Mouse (Mus musculus) hindbrain, embryonic 12.5 days (tissue): ENCODE measurements at regions not wholly inside any gene's neighbourhood (a gene's known extent, or its start where the extent isn't known, plus 50 kb on each side); places are given as distances from the start of the nearest gene placed in this dataset.

Experiments used
- ATAC-seq: fragments of 200-750 bp; cut with Nextera tagmentation; 2 replicates; pipeline ENCODE4 v1.8.0; 2017; ENCODE audit warnings: moderate TSS enrichment; ENCODE audit not compliant: low FRiP score
- H3K27ac ChIP-seq: fragments of 300-500 bp; sonication (generic); 2 replicates; pipeline ENCODE4 v1.5.1; 2016; ENCODE audit warnings: mild to moderate bottlenecking
- H3K27me3 ChIP-seq: fragments of 300-500 bp; sonication (generic); 2 replicates; pipeline ENCODE4 v1.6.1; 2016; ENCODE audit warnings: mild to moderate bottlenecking
- H3K36me3 ChIP-seq: fragments of 300-500 bp; sonication (generic); 2 replicates; pipeline ENCODE4 v1.6.1; 2016; ENCODE audit warnings: mild to moderate bottlenecking
- H3K4me1 ChIP-seq: fragments of 300-500 bp; sonication (generic); 2 replicates; pipeline ENCODE4 v1.6.1; 2016
- H3K4me2 ChIP-seq: fragments of 300-500 bp; sonication (generic); replicated peaks from 2 replicates; pipeline ENCODE4 v1.6.1; 2016; ENCODE audit warnings: mild to moderate bottlenecking
- H3K4me3 ChIP-seq: fragments of 300-500 bp; sonication (generic); 2 replicates; pipeline ENCODE4 v1.5.1; 2016; ENCODE audit warnings: mild to moderate bottlenecking
- H3K9ac ChIP-seq: fragments of 300-500 bp; sonication (generic); 2 replicates; pipeline ENCODE4 v1.6.1; 2016; ENCODE audit warnings: mild to moderate bottlenecking, moderate library complexity
- H3K9me3 ChIP-seq: fragments of 300-500 bp; sonication (generic); replicated peaks from 2 replicates; pipeline ENCODE4 v1.6.1; 2016; ENCODE audit warnings: mild to moderate bottlenecking
- WGBS: fragments of 180-500 bp; shearing (Covaris S2); methylation state at CpG from one replicate; pipeline ENCODE4 v1.1.7; 2016; 5-methylcytosine and 5-hydroxymethylcytosine counted together

DNA sequence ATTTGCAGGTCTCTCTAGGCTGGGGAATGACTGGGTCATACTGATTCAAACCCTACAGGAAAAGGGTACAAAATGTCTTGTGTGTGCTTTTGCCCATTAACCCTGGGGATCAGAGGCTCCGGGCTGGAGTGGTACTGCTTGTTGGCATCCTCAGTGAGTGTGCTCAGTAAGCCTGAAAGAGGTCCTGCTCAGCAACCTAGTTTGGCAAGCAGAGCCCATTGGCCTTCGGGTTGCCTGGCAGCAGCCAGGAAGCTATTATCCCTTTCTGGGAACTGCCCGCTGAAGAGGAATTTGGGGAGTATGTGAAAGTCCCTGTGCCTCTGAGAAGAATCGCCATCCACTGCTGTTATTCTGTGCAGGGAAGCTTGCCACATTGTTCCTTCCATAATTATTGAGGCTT lies 117.1 kb downstream of the Amer3 start:
- 66% methylated on average over 4 of the region's 4 CpGs for WGBS
- Histone ChIP-seq H3K4me1 (peaks cover 5% of the 10 kb centered on the region; the same call in 1 of the 2 replicates), H3K36me3 (no peaks in the 10 kb centered on the region), H3K27me3 (no peaks in the 10 kb centered on the region), H3K4me3 (no peak overlapping the region), H3K9me3 (no peaks in the 10 kb centered on the region), H3K9ac (no peak overlapping the region), H3K4me2 (no peak overlapping the region), H3K27ac (no peak overlapping the region)
- ATAC-seq, result peak; percentile 71; the same call in 1 of the 2 replicates

DNA sequence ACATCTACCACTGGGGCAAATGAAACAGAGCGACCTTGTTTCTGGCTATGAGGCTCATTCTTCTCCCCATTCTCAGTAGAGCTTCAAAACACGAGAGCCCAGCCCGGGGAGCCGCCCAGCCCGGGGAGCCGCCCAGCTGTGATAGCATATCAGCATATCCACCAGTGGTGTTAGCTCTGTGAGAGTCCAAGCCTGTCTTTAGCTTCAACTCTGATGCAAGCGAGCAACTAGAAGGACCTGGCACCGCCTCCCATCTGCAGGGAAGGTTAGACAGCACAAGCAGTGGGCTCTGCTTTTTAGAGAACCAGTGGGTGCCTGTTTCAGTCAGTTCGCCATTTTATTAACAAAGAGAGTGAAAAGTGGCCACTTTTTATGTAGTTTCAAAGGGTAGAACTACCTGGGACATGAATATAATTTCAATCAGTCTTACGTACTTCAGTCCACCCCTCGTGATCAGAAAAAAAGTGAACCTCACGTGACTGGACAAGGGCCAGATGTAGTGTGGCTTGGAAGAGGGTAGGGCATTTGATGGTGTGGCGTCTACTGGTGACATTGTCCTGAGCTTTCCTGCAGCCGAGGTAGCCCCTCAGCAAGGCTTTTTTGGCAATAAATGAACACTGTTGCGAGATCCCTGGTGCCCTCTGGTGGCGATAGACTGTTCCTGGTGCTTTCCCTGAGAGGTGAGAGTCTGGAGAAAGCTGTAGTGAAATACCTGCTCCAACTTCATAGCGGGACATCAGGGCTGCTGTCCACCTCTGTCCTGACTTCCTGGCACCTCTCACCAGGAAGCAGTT lies 121.0 kb downstream of the Amer3 start:
- no peak; the same call in 1 of the 2 replicates for ATAC-seq
- H3K9ac ChIP-seq, result no peak overlapping the region
- H3K4me3 ChIP-seq, result no peak overlapping the region
- H3K27ac ChIP-seq, result no peak overlapping the region
- H3K27me3 ChIP-seq, result no peaks in the 10 kb centered on the region
- peaks cover 5% of the 10 kb centered on the region; the same call in 1 of the 2 replicates for H3K4me1 ChIP-seq
- no peaks in the 10 kb centered on the region for H3K9me3 ChIP-seq
- WGBS, result 51% methylated on average over 17 of the region's 17 CpGs
- H3K36me3 ChIP-seq, result no peaks in the 10 kb centered on the region
- no peak overlapping the region for H3K4me2 ChIP-seq

DNA sequence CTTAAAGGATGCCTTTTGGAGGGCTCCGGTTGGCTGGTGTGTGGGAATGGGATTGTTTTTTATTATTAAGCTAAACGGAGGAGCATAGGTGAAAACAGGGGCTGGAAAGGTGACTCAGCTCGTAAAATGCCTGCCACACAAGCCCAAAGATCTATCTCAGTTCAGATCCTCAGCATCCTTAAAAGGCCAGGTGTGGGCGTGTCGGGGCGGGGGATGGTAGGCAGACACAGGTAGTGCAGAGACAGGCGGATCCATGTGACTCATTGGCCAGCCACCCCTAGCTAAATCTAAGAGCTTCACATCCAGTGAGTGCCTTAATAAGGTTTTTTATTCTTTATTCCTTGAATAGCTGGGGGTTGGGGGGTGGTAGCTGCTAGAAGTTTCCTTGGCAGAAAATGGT lies 122.0 kb downstream of the Amer3 start:
- WGBS, result 78% methylated on average over 7 of the region's 7 CpGs
- no peak overlapping the region for H3K9ac ChIP-seq
- ATAC-seq, result no peak

DNA sequence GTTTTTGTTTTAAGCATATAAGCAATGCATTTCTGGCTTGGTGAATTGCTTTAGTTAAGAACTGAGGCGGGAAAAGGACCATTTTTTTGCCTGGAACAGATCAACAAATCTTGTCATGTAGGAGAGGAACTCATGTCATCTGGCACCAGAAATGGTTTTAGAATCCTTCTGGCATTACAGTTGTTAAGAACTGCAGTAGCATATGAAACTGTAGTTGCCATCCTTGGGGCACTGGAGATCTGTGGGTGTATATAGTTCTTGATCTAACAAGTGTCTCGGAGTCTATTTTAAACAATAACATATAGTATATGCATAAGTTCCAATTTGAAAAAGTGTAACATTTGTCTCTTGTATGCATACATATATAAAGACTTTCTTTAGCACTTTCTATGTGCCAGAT lies 129.6 kb downstream of the Amer3 start:
- WGBS, result 90% methylated on average over 2 of the region's 2 CpGs
- ATAC-seq, result no peak

More for the DNA sequence above, 122.0 kb downstream of the Amer3 start:
- Histone ChIP-seq H3K27ac (no peak overlapping the region), H3K9me3 (no peaks in the 10 kb centered on the region), H3K27me3 (no peaks in the 10 kb centered on the region), H3K4me2 (no peak overlapping the region), H3K36me3 (no peaks in the 10 kb centered on the region), H3K4me3 (no peak overlapping the region), H3K4me1 (peaks cover 5% of the 10 kb centered on the region; the same call in 1 of the 2 replicates)

DNA sequence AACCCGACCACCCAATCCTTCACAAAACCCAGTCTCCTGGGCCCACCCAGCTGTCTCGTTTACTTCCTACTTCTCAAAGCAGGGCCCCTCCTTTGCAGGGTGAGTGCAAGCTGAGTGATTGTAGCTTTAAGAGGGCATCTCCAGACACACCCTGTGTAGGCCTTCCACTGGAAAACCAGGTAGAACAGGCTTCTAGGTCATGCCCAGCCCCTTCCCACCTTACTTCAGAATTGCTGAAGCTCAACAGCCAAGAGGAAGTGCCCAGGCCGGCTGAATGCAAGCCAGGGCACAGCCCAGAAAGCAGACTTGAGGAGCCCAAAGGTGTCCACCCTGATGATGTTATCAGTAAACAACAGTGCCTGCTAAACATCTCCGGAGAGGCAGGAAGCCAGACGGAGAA lies 120.2 kb downstream of the Fam168b start:
- ATAC-seq, result no peak
- Histone ChIP-seq H3K27me3 (no peaks in the 10 kb centered on the region), H3K4me1 (no peaks in the 10 kb centered on the region), H3K36me3 (peaks cover 7% of the 10 kb centered on the region), H3K4me3 (no peak overlapping the region), H3K9me3 (no peaks in the 10 kb centered on the region), H3K27ac (no peak overlapping the region), H3K4me2 (no peak overlapping the region), H3K9ac (no peak overlapping the region)
- WGBS, result 80% methylated on average over 5 of the region's 5 CpGs

More for the DNA sequence above, 129.6 kb downstream of the Amer3 start:
- no peaks in the 10 kb centered on the region for H3K9me3 ChIP-seq
- no peaks in the 10 kb centered on the region for H3K36me3 ChIP-seq
- no peak overlapping the region for H3K9ac ChIP-seq
- no peak overlapping the region for H3K27ac ChIP-seq
- no peak overlapping the region for H3K4me2 ChIP-seq
- H3K4me1 ChIP-seq, result no peaks in the 10 kb centered on the region
- no peaks in the 10 kb centered on the region for H3K27me3 ChIP-seq
- no peak overlapping the region for H3K4me3 ChIP-seq

DNA sequence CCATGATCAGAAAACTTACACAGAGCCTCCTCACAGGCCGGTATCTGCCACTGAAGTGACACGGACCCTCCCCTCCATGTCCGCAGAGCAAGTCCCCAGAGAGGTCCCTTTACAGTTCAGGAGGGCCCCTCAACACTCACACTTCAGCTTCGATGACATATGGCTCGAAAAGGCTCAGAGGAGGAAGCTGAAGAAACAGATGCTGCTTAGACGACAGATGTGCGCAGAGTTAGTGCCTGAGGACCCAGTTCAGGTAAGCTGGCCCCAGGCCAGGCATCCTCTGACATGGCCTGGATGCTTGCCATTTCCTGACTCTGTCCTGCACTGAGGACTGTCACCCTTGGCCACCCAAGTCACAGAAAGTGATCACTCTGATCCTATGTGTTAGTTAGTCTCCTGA lies 110.7 kb downstream of the Fam168b start:
- no peak overlapping the region for H3K27ac ChIP-seq
- H3K4me2 ChIP-seq, result no peak overlapping the region
- no peak overlapping the region for H3K9ac ChIP-seq
- no peak for ATAC-seq
- H3K36me3 ChIP-seq, result no peaks in the 10 kb centered on the region
- no peaks in the 10 kb centered on the region for H3K4me1 ChIP-seq
- 73% methylated on average over 7 of the region's 7 CpGs for WGBS
- no peak overlapping the region for H3K4me3 ChIP-seq
- H3K27me3 ChIP-seq, result no peaks in the 10 kb centered on the region
- H3K9me3 ChIP-seq, result no peaks in the 10 kb centered on the region

DNA sequence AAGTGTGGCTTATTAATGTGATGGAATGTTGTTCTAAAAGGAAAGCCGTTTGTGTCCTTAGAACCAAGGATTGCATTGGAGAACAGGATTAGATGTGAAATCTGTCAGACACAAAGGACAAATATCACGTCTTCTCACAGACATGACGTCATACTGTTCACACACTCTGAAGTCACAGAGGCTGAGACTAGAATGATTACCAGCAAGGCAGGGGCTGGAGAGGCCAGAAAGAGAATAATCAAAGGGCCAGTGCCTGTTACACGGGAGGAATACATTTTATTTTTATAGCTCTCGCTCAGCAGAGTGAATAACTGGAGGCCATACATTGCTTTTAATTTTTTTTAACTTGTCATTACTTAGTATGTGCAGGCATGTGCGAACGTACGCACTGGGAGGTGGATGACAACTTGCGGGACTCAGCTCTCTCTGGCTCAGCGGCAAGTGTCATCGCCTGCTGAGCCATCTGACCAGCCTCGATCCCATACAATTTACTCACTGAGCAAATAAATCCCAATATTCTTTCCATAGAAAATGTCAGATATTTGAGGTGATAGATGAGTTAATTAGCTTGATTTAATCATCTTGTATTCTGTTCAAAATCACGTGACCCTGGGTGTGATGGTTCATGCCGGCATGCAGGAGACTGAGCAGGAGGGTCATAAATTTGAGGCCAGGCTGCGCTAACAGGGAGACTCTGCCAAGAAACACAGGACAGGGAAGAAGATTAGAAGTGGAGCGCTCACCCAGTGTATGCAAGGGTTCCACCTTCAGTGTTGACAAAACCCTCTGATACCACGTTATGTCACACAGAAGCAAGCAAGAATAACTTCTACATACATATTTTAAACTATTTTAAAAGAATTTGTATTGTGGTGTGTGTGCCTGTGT lies 109.6 kb downstream of the Fam168b start:
- Histone ChIP-seq H3K4me3 (no peak overlapping the region), H3K27ac (no peak overlapping the region), H3K9me3 (no peaks in the 10 kb centered on the region), H3K4me1 (no peaks in the 10 kb centered on the region), H3K4me2 (no peak overlapping the region), H3K36me3 (no peaks in the 10 kb centered on the region), H3K9ac (no peak overlapping the region), H3K27me3 (no peaks in the 10 kb centered on the region)
- WGBS, result 83% methylated on average over 17 of the region's 17 CpGs
- ATAC-seq, result no peak

DNA sequence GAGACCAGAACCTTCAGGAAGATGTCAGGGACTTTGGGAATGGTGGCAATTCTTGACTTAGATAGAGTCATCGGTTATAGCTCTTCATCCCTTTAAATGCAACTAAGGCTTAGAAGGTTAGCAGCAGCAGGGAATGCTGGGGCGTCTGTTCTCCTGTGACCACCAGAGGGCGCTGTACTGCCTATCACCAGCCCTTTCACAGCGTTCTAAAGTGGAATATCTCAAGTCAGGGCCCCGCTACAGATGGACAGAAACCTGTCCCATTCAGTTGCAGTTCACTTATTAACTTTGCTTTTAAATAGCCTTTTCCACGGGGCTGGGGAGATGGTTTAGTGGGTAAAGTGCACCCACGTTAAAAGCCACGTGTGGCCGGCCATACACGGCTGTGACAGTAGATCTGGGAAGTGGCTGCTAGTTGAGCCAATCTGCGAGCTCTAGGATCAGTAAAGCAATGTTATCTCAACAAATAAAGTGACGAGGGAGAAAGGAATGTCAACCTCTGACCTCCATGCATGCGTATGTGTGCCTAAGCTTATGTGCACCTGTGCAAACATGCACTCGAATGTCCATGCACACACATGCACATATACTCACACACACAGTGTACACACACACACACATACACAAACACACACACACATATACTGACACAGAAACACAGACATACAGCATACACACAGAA lies 104.3 kb downstream of the Fam168b start:
- Histone ChIP-seq H3K9ac (no peak overlapping the region), H3K27me3 (no peaks in the 10 kb centered on the region), H3K4me3 (no peak overlapping the region), H3K4me1 (no peaks in the 10 kb centered on the region), H3K36me3 (no peaks in the 10 kb centered on the region), H3K4me2 (no peak overlapping the region), H3K9me3 (no peaks in the 10 kb centered on the region), H3K27ac (no peak overlapping the region)
- ATAC-seq, result no peak
- WGBS, result 53% methylated on average over 14 of the region's 14 CpGs

DNA sequence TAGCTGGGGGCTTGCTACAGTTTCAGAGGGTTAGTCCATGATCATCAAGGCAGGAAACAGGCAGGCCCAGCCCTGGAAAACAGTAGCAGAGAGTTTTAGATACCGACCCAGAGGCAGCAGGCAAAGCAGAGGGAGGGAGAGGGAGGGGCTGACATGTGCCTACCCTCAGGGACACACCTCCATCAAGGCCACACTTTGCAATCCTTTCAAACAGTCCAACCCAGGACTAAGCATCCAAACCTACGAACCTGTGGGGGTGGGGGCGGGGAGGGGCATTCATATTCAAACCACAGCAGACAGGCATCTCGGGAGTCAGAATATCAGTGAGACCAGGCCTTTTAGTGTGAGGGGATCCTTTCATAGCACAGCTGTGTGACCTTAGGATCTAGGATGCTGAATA lies 103.2 kb downstream of the Fam168b start:
- Histone ChIP-seq H3K9ac (no peak overlapping the region), H3K4me2 (no peak overlapping the region), H3K27me3 (no peaks in the 10 kb centered on the region), H3K36me3 (no peaks in the 10 kb centered on the region), H3K4me1 (no peaks in the 10 kb centered on the region), H3K9me3 (no peaks in the 10 kb centered on the region), H3K4me3 (no peak overlapping the region), H3K27ac (no peak overlapping the region)
- 68% methylated on average over 4 of the region's 4 CpGs for WGBS
- ATAC-seq, result no peak

DNA sequence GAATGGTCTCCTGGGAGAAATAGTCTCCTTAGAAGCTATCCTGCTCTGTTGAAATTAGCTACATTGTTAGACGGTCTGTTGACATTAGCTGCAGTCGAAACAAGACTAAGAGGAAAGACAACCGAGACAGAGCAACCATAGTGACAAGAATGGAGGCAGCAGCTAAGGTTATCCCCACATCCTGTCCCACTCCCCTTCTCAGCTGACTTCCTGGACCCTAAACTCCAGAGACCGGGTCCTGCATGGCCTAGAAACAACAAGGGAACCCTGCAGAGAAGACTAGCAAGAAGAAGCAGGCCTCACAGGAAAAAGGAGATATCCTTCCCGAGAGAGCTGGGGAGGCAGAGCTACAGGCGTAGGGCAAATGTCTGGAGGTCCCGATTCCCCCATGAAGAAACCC lies 102.0 kb downstream of the Fam168b start:
- Histone ChIP-seq H3K4me1 (no peaks in the 10 kb centered on the region), H3K27me3 (no peaks in the 10 kb centered on the region), H3K27ac (no peak overlapping the region), H3K36me3 (no peaks in the 10 kb centered on the region), H3K9me3 (no peaks in the 10 kb centered on the region), H3K4me3 (no peak overlapping the region), H3K4me2 (no peak overlapping the region), H3K9ac (no peak overlapping the region)
- WGBS, result 61% methylated on average over 7 of the region's 7 CpGs
- ATAC-seq, result no peak

DNA sequence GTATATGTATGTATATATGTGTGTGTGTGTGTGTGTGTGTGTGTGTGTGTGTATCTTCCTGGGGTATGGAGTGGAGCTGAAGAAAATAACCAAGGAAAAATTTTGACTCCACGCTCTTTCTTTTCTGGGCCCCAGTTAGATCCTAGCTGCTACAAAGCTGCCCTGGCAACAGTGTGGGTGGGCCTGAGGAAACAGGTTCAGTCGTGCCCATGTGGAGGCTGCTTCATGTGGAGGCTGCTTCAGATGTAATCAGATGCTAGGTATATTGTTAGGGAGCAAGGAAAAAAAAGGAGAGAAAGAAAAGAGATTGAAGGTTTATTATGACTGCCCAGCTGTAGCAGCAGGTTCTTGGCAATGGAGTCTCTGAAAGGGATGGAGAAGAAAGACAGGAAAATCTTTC lies 100.6 kb downstream of the Fam168b start:
- Histone ChIP-seq H3K27me3 (no peaks in the 10 kb centered on the region), H3K36me3 (no peaks in the 10 kb centered on the region), H3K4me2 (no peak overlapping the region), H3K4me3 (no peak overlapping the region), H3K9ac (no peak overlapping the region), H3K4me1 (no peaks in the 10 kb centered on the region), H3K27ac (no peak overlapping the region), H3K9me3 (no peaks in the 10 kb centered on the region)
- 52% methylated on average over 2 of the region's 2 CpGs for WGBS
- ATAC-seq, result no peak

DNA sequence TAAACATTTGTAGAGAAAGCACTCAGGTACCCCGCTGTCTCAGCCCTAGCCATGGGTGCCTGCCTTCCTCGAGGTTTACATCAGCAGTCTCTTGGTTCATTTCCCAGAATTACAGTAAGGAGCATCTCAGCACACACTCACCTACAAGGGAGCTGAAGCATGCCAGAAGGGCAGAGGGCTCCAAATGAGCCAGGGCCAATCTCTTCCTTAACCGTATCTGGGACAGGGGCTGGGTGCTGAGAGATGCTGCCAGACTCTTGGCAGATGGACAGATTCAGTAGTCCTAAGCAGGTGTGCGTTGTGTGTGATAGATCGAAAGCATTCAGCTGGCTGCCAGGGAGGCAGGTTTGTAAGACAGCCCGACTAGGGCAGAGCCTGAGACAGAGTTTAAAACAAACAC lies 97.0 kb downstream of the Fam168b start:
- Histone ChIP-seq H3K27me3 (peaks cover 15% of the 10 kb centered on the region), H3K36me3 (no peaks in the 10 kb centered on the region), H3K9ac (no peak overlapping the region), H3K4me2 (no peak overlapping the region), H3K4me1 (peaks cover 14% of the 10 kb centered on the region), H3K9me3 (no peaks in the 10 kb centered on the region), H3K27ac (no peak overlapping the region), H3K4me3 (no peak overlapping the region)
- no peak for ATAC-seq
- WGBS, result 84% methylated on average over 6 of the region's 6 CpGs
